Mouse (Mus musculus): ENCODE measurements around the gene Chst5. TPM values are rescaled to one million over a fixed set of nuclear protein-coding genes. Genes with fewer than 3 reads are reported as not detected.

The Chst5 gene
- polyA plus RNA-seq, 1 experiment from 2014 or later: 0.27 TPM

DNA sequence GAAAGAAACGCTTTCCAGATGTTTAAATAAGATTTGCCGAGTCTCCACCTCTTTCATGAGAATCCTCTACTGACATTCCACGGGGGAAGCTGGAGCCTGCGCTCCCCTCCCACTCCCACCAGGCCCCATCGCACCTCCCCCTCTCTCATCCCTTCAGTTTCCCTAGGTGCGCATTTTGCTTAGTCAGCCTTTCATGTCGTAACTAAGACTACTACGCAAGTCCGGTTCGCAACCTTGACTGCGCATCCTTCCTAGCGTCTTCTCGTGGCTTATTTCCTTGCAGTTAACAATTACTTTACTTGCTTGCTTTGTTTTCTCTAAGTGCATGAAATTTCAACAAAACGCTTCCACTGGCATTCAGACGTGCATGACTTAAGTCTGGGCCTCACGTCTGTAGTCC, 21.5 kb upstream of the Chst5 start:
- DNase-seq (ENCODE audit: low spot score): no peak

DNA sequence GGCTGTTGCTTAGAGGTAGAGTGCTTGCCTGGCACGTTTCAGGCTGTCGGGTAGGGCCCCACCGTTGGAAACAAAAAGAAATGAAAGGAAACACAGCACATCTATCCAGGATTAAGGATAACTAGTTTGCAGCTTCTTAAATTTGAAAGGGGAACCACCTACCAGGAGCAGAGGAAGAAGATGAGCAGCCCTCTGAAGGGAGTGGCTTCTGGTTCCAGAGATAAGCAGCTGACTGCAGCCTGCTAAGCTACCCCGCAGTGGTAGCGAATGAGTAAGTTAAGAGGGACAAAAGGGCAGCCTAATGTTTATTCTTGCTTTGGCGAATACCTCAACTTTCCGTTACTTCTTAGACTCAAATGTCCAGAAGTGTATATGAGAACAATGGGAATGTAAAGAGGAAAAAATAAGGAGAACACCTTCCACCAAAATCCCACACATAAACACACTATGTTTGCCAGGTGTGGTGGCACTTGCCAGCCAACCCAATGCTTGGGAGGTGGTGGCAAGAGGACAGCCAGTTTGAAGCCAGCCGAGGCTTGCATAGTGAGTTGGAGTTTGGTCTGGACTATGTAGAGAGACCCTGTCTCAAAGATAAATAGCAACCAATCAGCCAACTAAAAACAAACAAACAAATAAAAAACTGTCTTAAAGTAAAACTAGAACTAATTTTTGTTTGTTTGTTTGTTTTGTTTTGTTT, 19.5 kb upstream of the Chst5 start:
- no peak for DNase-seq (ENCODE audit: low spot score)

DNA sequence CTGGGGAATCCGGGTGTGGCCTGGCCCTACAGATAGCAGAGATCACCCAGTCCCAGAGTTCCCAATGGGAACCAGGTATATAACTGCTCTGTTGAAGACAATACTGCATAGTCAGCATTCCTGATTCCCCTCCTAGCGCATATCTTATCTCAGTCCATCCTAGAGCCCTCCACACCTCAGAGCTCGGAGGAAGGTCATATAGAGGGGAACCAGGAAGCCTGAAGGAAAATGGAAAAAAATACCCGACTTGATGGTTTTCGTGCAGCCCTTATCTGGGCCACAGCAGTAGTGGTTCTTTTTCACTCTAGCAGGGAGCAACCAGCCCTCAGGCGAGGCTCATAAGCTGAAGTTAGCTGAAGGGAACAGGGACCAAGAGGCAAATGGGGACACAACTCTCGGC, 14.7 kb upstream of the Chst5 start:
- DNase-seq (ENCODE audit: low spot score): no peak

DNA sequence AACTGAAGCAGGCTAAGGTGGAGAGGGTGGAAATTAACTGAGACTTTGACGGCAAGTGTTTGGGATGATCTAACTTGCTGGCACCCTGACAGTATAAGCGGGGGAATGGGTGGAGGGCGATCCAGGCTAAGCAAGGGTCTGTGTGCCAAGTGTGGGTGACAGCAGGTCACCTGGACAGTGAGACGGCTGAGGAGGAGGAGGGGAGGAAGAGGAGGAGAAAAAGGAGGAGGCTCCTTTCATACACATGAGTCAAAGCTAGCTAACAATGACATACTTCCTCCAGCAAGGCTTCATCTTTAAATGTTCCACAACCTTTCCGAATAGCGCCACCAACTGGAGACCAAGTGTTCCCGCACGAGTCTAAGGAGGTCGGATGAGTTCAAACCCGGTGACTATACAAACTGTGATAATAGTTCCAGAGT, 13.1 kb upstream of the Chst5 start:
- peak; percentile 67 for DNase-seq (ENCODE audit: low spot score)

DNA sequence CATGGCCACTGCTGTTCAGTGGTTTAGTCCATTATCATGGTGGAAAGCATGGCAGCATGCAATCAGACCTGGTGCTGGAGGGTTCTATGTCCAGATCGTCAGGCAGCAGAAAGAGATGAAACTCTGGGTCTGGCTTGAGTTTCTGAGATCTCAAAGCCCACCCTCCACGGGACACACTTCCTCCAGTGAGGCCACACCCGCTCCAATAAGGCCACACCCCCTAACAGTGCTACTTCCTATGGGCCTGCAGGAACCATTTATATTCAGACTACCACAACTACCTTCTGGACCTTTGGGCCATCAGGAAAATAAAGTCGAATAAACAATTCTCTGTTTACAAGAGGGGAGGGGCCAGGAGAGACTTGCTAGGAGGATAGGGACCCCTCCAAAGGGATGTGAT, 10.7 kb upstream of the Chst5 start:
- no peak for DNase-seq (ENCODE audit: low spot score)

DNA sequence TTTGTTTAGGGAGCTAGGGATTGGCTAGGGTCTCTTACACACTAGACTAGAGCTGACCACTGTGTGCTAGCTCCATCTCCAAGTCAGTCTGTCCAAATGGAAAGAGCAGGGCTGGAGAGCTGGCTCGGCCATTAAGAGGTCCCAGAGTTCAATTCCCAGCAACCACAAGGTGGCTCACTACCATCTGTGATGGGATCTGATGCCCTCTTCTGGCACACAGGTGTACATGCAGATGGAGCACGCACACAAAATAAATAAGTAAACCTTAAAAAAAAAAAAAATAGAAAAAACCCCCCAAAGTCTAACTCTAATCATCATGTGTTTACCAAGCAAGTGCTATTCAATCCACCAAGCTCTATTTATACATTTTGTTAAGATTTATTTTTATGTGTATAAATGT, 9.4 kb upstream of the Chst5 start:
- no peak for DNase-seq (ENCODE audit: low spot score)

DNA sequence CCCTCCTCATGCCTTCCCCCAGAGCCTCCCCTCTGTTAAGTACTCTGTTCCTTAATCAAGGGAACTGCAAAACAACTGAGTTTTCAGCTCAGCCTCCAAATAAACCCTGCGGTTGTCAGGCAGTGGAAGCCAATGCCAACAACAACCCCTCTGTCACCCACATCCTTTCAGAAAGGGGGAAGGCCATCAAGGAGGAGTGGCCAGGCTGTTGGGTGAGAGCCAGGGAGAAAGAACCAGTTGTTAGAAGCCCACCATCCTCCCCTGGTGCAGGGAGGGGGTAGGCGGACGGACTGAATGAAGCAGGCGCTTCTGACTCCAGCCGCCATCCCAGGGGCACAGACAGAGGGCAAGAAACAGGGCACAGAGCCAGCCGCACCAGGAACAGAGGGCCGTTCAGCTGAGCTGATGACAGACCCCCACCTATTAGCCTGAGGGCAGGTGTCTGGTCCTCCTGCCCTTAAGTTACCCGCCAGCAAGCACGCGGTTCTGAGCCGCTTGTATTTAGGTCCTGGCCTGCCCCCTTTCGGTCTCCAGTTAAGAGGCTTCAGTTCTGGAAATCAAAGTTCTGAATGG, 2.7 kb upstream of the Chst5 start:
- DNase-seq (ENCODE audit: low spot score): no peak

DNA sequence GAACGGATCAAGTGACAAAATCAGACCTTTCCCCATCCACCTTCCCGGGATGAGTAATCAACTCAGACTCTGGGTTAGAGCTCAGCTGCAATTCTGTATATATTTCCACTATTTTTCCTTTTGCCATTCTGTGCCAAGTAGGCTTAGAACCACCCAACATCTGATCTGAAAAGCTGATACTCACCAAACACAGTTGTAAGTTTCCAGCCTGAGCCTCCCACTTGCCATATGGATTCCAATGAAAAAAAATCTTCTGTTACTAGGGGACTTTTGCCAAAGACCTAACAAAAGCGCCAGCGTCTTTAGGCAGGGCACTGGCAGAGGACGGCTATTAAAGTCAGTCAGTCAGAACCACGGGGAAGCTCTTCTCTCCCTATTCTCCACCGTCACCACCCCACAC, 1.3 kb upstream of the Chst5 start:
- no peak for DNase-seq (ENCODE audit: low spot score)

DNA sequence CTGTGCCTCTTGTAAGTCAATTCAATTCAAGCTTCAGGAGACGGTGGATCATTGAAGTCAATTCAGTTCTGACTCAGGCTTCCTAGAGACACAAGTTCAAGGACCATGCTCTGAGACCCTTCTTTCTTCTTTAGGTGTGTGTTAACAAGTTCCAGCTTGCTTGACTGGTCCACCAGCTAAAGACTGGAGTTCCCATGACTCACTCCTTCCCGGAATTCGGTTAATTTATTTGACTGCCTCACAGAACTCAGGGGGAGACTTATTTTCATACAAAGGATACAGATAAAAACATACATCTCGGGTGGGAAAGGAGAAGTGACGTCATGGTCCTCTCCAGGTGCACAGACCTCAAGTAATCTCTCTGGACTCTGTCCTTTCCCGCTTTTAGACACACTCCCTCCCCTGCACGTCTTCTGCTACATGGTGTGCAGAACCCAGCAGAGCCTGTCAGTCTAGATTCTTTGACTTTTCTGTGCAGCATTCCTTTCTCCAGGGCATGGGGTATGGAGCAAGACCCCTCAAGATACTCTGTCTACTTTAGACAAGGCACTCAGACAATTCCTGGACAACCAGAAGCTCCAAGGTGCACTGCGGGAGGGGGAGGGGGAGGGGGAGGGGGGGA, 4.6 kb downstream of the Chst5 start:
- DNase-seq (ENCODE audit: low spot score): no peak

DNA sequence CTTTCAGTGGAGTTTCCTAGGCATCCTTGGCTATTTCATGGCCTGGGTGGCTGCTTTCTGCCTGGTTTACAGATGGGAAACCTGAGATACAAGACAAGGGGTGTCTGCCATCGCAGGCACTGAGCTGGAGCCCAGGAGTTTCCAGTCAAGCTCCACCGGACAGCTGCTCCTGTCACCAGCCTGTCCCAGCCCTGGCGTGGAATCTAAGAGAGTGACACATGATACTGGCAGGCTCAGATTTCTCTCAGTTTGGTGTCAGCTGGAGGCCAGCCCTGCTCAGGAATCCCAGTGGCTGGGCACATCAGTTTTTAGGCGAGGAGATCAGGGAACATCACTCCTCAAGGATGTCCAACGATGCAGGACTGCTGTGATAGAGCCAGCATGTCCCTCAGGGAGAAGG, 8.2 kb downstream of the Chst5 start:
- DNase-seq (ENCODE audit: low spot score): no peak

DNA sequence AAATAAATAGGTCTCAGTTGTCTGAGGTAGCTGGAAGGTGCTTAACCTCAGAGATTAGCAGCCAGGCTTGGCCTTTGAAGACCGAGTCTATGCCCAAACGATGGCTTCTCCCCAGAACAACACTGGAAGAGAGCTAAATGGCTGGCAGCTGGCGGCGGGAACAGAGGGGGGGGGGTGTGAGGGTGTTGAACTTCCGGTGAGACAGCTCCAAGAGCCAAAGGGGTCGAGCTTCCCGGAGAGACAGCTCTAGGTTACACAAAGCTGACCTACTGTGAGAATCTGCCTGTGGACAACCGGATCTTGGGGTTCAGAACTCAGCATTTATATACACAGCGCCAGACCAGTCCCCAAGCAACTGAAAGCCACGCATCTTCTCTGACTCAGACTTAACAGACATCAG, 11.7 kb downstream of the Chst5 start:
- no peak for DNase-seq (ENCODE audit: low spot score)

DNA sequence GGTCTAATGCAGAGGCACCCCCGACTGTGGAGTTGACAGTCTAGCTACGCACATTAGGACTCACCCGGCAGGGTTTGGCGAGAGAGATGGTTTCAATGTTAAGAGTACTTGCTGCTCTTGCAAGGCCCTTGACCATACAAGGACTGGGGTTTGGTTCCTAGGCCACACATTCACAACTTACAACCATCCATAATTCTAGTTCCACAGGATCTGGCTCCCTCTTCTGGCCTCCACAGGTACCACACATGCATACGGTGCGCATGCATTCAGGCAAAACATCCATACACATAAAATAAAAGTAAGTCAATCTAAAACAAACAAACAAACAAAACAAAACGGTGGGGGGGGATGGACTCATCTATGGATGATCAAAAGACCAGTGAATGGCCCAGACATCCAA, 15.3 kb downstream of the Chst5 start:
- DNase-seq (ENCODE audit: low spot score): no peak

DNA sequence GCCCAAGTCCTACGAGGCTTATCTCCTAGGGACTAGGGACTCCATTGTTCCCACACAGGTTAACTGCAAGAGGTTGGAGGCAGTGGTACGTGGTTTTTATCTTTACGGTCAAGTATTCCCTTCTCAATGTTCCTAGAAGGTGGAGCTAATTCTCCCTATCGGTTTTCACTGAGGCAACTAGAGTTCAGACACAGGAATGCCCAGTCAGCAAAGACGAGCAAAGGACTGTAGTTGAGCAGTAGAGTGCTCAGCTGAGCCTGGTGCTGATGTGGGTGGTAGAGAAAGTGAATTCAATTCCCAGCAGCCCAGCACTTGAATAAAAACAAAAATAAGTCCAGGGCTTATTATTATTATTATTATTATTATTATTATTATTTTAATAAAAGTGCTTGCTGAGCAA, 17.6 kb downstream of the Chst5 start:
- DNase-seq (ENCODE audit: low spot score): no peak

DNA sequence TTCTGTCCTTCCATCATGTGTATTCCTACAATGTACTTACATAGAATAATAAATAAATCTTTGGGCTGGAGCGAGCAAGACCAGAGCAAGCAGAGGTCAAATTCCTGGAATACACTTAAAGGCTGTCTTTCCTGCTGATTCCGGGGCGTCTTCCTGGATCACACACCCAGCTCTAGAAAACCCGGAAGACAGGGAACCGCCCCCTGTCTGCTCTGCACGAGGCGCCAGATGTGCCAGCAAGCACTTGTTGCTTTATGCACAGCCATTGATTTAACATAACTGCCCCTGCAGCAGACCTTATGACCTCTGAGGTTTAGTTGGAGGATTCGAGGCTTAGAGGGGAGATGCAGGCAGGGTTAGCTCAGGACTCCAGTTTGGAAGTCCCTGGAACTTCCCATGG, 18.3 kb downstream of the Chst5 start:
- DNase-seq (ENCODE audit: low spot score): no peak

DNA sequence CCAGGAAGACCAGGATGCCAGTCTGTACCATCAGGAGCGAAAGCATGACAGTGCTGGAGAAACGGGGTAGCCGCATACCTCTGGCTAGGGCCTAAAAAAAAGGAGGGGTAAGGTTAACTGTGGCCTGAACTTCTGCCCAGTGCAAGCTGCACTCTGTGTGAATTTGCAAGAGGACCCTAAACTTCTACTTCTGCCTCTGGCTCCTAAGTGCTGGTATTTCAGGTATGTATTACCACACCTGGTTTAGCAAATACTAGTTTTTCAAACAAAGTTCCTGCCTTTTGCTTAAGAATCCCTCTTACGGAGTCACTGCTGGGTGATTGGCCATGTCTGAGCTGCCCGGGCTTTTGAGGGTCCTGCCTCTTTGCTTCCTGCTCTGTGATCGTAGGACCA, 19.3 kb downstream of the Chst5 start:
- DNase-seq (ENCODE audit: low spot score): no peak

DNA sequence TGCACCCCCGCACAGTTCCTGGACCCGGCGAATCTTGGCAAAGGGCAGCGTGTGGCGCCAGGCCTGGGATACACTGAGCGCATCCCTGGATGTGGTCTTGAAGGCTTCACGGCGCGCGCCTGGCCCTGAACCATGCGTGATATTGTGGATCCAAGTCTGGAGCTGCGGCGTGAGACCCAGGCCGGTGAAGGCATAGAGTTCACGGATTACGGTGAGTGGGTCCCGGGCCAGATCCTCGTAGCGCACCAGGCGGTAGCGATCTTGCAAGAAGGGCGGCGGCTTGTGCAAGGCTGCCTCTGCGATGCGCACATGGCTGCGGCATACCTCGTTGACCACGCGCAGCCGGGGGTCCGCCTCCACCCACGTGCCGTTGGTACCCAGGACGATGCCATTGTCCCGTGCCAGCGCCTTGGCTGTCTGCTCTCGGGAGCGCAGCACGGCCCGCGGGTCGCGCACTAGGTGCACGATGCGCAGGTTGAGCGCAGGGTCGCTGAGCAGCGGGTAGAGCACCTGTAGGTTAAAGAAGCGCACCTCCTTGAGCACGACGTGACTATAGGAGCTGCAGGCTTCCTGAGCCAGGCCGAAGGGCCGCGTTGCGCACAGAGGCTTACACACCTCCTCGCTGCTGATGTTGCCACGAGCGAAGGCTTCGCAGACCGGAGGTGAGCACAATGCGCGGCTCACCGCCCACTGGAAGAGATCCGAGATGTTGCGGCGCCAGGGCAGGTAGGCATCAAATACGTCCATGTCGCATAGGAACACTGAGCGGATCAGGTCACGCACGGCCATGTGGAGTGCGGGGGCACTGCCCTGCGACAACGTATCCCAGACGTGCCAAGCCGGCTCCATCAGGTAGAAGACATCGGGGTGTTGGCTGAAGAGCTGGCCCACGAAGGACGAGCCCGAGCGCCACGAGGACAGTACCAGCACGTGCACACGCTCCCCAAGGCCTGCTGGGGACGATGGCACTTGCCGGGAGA, 20.0 kb downstream of the Chst5 start:
- no peak for DNase-seq (ENCODE audit: low spot score)

DNA sequence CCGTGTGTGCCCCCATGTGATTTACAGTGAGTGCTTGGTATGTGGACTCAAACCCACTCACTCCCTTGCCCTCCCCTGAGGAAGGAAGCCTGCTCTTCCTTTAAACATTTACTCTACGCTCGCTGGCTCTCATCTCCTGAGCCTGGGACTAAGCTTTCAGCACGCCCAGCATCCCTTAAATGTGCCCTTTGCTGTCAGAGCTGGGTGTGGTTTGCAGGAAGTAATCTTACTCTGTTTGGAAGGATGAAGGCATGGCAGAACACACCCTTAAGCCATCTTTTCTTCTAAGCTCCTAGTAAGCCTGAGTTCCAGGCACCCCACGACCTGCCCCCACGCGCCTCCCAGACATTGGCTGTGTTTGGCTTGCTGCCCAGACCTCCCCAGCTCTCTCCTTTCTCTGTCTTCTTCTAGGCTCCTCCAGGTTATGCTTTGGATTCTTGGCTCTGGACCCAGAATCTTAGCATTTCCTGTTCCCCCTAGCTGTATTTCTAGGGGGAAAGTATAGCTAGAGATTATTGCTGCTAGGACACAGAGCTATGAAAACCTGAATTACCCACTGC, 22.1 kb downstream of the Chst5 start:
- no peak for DNase-seq (ENCODE audit: low spot score)

DNA sequence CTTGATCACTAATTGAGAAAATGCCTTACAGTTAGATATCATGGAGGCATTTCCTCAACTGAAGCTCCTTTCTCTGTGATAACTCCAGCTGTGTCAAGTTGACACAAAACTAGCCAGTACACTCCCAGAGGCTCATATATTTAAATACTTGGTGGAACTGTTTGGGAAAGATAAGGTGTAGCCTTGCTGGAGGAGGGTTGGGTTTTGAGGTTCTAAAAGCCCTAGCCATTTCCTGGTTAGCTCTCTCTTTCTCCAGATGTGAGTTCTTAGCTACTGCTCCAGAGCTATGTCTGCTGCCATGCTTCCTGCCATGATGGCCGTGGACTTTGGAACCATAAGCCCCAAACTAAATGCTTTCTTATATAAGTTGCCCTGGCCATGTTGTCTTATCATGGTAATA, 22.8 kb downstream of the Chst5 start:
- no peak for DNase-seq (ENCODE audit: low spot score)

DNA sequence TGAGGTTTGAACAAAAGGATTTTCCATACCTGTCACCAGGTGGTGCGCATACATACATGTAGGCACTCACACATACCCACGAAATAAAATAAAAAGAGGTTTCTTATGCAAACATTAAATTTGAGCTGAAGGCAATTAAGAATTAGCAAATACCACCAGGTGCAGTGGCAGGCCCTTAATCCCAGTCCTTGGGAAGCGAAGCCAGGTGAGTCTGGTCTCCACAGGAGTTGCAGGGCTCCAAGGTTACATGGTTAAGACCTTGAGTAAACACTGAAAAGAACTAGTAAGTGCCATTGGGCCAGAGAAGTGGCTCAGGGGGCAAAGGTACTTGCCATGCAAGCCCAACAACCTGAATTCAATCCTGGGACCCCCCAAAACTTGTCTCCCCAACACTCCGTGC, 26.6 kb downstream of the Chst5 start:
- no peak for DNase-seq (ENCODE audit: low spot score)

DNA sequence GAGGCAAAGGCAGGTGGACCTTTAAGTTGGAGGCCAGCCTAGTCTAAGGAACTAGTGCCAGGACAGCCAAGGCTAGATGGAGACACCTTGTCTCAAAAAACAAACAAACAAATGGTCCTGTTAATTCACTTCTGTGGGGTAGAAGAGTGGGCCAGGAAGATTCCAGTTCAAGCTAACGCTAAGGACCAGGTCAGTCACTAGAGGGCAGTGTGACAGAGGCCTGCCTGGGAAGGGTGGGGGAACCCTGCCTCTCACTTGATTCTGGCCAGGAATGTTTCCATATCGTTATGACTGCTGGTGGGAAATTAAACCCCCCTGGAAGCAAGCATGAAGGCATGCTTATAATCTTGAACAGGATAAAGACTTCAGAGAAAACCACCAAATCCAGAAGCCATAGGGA, 28.7 kb downstream of the Chst5 start:
- peak; percentile 51 for DNase-seq (ENCODE audit: low spot score)

DNA sequence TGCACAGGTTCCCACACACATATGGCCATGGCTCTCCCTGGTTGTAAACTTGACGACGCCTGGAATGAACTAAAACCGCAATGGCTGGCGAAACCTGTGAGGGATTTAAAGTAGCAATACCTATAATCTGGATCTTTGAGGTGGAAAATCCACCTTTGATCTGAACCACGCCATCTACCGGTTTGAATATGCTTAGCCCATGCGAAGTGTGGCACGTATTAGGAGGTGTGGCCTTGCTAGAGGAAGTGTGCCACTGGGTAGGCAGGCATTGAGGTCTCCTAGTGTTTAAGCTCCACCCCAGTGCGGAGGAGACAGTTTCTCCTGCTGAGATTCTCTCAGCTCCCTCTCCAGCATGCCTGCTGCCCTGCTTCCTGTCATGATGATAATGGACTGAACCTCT, 32.5 kb downstream of the Chst5 start:
- DNase-seq (ENCODE audit: low spot score): peak; percentile 6
